ENCODE assay signal across 10 mouse cellular contexts in the genomic region with DNA sequence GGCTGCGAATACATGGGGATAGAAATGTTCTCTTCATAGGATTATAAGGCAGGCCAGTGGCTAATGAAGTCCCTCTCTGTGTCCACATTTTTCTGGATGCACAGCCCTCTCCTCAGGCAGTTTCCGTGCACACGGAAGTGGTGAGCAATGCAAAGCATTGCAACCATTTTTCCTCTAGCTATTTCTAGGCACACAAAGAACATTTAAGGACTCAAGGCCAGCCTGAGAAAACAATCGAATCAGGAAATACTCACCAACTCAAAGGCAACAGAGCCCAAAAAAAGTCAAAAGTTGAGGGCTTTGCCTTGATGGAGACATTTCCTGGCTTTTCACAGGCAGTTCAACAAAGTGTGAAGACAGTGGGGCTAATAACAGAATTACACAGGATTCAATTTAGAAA. TPM values are rescaled to one million over a fixed set of nuclear protein-coding genes. Genes with fewer than 3 reads are reported as not detected.
DNase-seq lines count a peak whose midpoint lies in the region; ATAC-seq and TF ChIP-seq lines count a peak whose summit lies in the region.
"Had no signal": no experiment of that assay in that cellular context is flagged by ENCODE, and none has a peak within 500 bp of the region (broad histone marks: within the 10 kb centered on the region; RNA-seq: fewer than 3 reads in every experiment).

No protein-coding gene starts in this region.

- no peaks in the 10 kb centered on the region for H3K9me3 ChIP-seq in ES-E14 (ENCODE audit: control insufficient read depth, insufficient read depth, low read depth, low read length)
- H3K9me3 ChIP-seq in embryonic facial prominence, embryonic 14.5 days (ENCODE audit: control insufficient read depth, low read length) = no peaks in the 10 kb centered on the region
- no peaks in the 10 kb centered on the region for H3K9me3 ChIP-seq in liver, embryonic 12.5 days (replicated peaks)

- 23% methylated on average over 4 of the region's 4 CpGs for WGBS in kidney, adult 2 months
- WGBS in embryonic facial prominence, embryonic 14.5 days = 57% methylated on average over 4 of the region's 4 CpGs
- 79% methylated on average over 4 of the region's 4 CpGs for WGBS in liver, embryonic 12.5 days (ENCODE audit: insufficient replicate concordance)

- no peak for TF ChIP-seq CTCF in kidney, adult 2 months (conservative IDR thresholded peaks at IDR 0.05; ENCODE audit: insufficient read depth, insufficient read length, low read depth, low read length)

- H3K36me3 ChIP-seq in kidney, adult 2 months (ENCODE audit: control insufficient read depth, insufficient read depth, low read length) = 0 out of 2 replicates have a peak, but pooled peaks cover 2% of the 10 kb centered on the region
- H3K36me3 ChIP-seq in ES-E14 (ENCODE audit: control insufficient read depth, insufficient read depth, low read length, poor library complexity, severe bottlenecking) = peaks cover 16% of the 10 kb centered on the region
- peaks cover 11% of the 10 kb centered on the region; the same call in 1 of the 2 replicates for H3K36me3 ChIP-seq in embryonic facial prominence, embryonic 14.5 days (ENCODE audit: control insufficient read depth, insufficient read depth, low read length)
- H3K36me3 ChIP-seq in liver, embryonic 12.5 days = peaks cover 46% of the 10 kb centered on the region

- H3K27ac ChIP-seq in kidney, adult 2 months (ENCODE audit: insufficient read depth, low read depth, low read length) = peak overlapping the region; percentile 71
- peak overlapping the region; percentile 42; the same call in 1 of the 2 replicates for H3K27ac ChIP-seq in ES-E14 (ENCODE audit: insufficient read depth, low read depth, low read length, poor library complexity, severe bottlenecking)
- peak overlapping the region; percentile 70; the same call in 1 of the 2 replicates for H3K27ac ChIP-seq in embryonic facial prominence, embryonic 14.5 days (replicated peaks; ENCODE audit: low read depth, low read length)
- peak overlapping the region; percentile 55; the same call in 1 of the 2 replicates for H3K27ac ChIP-seq in liver, embryonic 12.5 days

- ATAC-seq in embryonic facial prominence, embryonic 14.5 days (ENCODE audit: low read depth) = no peak
- ATAC-seq in liver, embryonic 12.5 days = no peak

- no peak for TF ChIP-seq POLR2A in kidney, adult 2 months (IDR thresholded peaks at IDR 0.05; ENCODE audit: low read depth, low read length)

- no peak overlapping the region for H3K4me2 ChIP-seq in embryonic facial prominence, embryonic 14.5 days (ENCODE audit: low read depth, low read length)
- no peak overlapping the region for H3K4me2 ChIP-seq in liver, embryonic 12.5 days

- peaks cover 82% of the 10 kb centered on the region for H3K4me1 ChIP-seq in kidney, adult 2 months (ENCODE audit: control insufficient read depth, insufficient read depth, low read length)
- H3K4me1 ChIP-seq in ES-E14 (ENCODE audit: control insufficient read depth in 2 of 2, insufficient read depth in 2 of 2, low read length in 2 of 2, poor library complexity in 1 of 2) = peaks cover 33 to 55% of the 10 kb centered on the region in 2 experiments
- H3K4me1 ChIP-seq in embryonic facial prominence, embryonic 14.5 days (ENCODE audit: control insufficient read depth, insufficient read depth, low read length) = peaks cover 51% of the 10 kb centered on the region
- peaks cover 97% of the 10 kb centered on the region for H3K4me1 ChIP-seq in liver, embryonic 12.5 days

- H3K27me3 ChIP-seq in kidney, adult 2 months (replicated peaks; ENCODE audit: control insufficient read depth, insufficient read depth, low read length) = no peaks in the 10 kb centered on the region
- H3K27me3 ChIP-seq in embryonic facial prominence, embryonic 14.5 days (replicated peaks; ENCODE audit: control insufficient read depth, insufficient read depth, low read length) = no peaks in the 10 kb centered on the region
- H3K27me3 ChIP-seq in liver, embryonic 12.5 days (replicated peaks) = no peaks in the 10 kb centered on the region

- DNase-seq in kidney, adult 2 months = peak; percentile 57
- no peak for DNase-seq in kidney, postnatal 36 days
- no peak for DNase-seq in ES-E14 (ENCODE audit: low read depth, low spot score)
- DNase-seq in embryonic facial prominence, embryonic 14.5 days (ENCODE audit: low spot score) = no peak
- DNase-seq in cerebellum, adult 11-12 months = no peak
- DNase-seq in layer of hippocampus, postnatal 36 days = no peak
- DNase-seq: lung, postnatal 4 days; thymus, adult 18-20 months had no signal

- H3K9ac ChIP-seq in ES-E14 (ENCODE audit: insufficient read depth, low read depth, low read length, poor library complexity, severe bottlenecking) = no peak overlapping the region
- H3K9ac ChIP-seq in embryonic facial prominence, embryonic 14.5 days (ENCODE audit: low read depth, low read length) = no peak overlapping the region
- no peak overlapping the region for H3K9ac ChIP-seq in liver, embryonic 12.5 days

- in situ Hi-C loops in ES-E14 (cut with MboI; ENCODE audit: low sequenced_read_pairs in 2 of 2, unreplicated experiment in 2 of 2) = no loop called here

- H3K4me3 ChIP-seq in kidney, adult 2 months (ENCODE audit: insufficient read depth, low read depth, low read length) = no peak overlapping the region
- no peak overlapping the region for H3K4me3 ChIP-seq in ES-E14 (ENCODE audit: insufficient read depth in 1 of 2, low read depth in 1 of 2, low read length in 2 of 2, poor library complexity in 1 of 2, severe bottlenecking in 1 of 2)
- H3K4me3 ChIP-seq in embryonic facial prominence, embryonic 14.5 days (ENCODE audit: low read depth, low read length) = no peak overlapping the region
- no peak overlapping the region for H3K4me3 ChIP-seq in liver, embryonic 12.5 days

TF ChIP-seq in ES-E14, 5 proteins besides CTCF, POLR2A, EP300 and RAD21:
- TF ChIP-seq ZNF384 (IDR thresholded peaks at IDR 0.05; ENCODE audit: low read depth, low read length) (no peak), HCFC1 (IDR thresholded peaks at IDR 0.05; ENCODE audit: borderline replicate concordance, insufficient read depth, low read length) (no peak), CHD2 (IDR thresholded peaks at IDR 0.05; ENCODE audit: low read depth, low read length) (no peak), ZC3H11A (IDR thresholded peaks at IDR 0.05; ENCODE audit: borderline replicate concordance, low read depth, low read length) (no peak), MAFK (IDR thresholded peaks at IDR 0.05; ENCODE audit: insufficient read depth, low read depth, low read length) (no peak)

RNA-seq across cellular contexts. Expression of a gene that starts 21.0 kb away (rescaled TPM):
- polyA plus RNA-seq in kidney, adult 2 months (2012; rRNA removed) = 340 and 367 TPM in 2 replicates
- total RNA-seq in ES-E14 (2012; rRNA removed) = 566 and 627 TPM in 2 replicates
- polyA plus RNA-seq in embryonic facial prominence, embryonic 14.5 days (2014; fragmentation: Nextera tagmentation; extraction: Ambion mirVana) = 256 and 280 TPM in 2 replicates
- 165 and 166 TPM in 2 replicates for polyA plus RNA-seq in liver, embryonic 12.5 days (2016; fragmentation: Nextera tagmentation; extraction: Ambion mirVana)
- total RNA-seq in layer of hippocampus, postnatal 36 days (2021) = 100 to 1,000 TPM; 121 to 130 TPM

RNA-seq across cellular contexts. Expression of a gene that starts 40.5 kb away (rescaled TPM):
- 321 and 343 TPM in 2 replicates for polyA plus RNA-seq in kidney, adult 2 months (2012; rRNA removed)
- total RNA-seq in ES-E14 (2012; rRNA removed) = 474 and 500 TPM in 2 replicates
- 403 and 404 TPM in 2 replicates for polyA plus RNA-seq in embryonic facial prominence, embryonic 14.5 days (2014; fragmentation: Nextera tagmentation; extraction: Ambion mirVana)
- 325 and 336 TPM in 2 replicates for polyA plus RNA-seq in liver, embryonic 12.5 days (2016; fragmentation: Nextera tagmentation; extraction: Ambion mirVana)
- 100 to 1,000 TPM; 190 to 196 TPM for total RNA-seq in layer of hippocampus, postnatal 36 days (2021)

RNA-seq across cellular contexts. Expression of a gene that starts 40.7 kb away (rescaled TPM):
- polyA plus RNA-seq in kidney, adult 2 months (2012; rRNA removed) = 2.3 and 6.2 TPM in 2 replicates
- total RNA-seq in ES-E14 (2012; rRNA removed) = 14.8 and 15.6 TPM in 2 replicates
- polyA plus RNA-seq in embryonic facial prominence, embryonic 14.5 days (2014; fragmentation: Nextera tagmentation; extraction: Ambion mirVana) = 7.2 and 8.7 TPM in 2 replicates
- polyA plus RNA-seq in liver, embryonic 12.5 days (2016; fragmentation: Nextera tagmentation; extraction: Ambion mirVana) = 33.3 and 35.0 TPM in 2 replicates
- total RNA-seq in layer of hippocampus, postnatal 36 days (2021) = 1 to 10 TPM; 1.7 to 1.9 TPM

RNA-seq across cellular contexts. Expression of a gene that starts 59.9 kb away (rescaled TPM):
- 0.11 and 0.24 TPM in 2 replicates for polyA plus RNA-seq in kidney, adult 2 months (2012; rRNA removed)
- total RNA-seq in ES-E14 (2012; rRNA removed) = 2.0 and 2.1 TPM in 2 replicates
- polyA plus RNA-seq in embryonic facial prominence, embryonic 14.5 days (2014; fragmentation: Nextera tagmentation; extraction: Ambion mirVana) = 0.58 and 0.72 TPM in 2 replicates
- 0.12 and 0.13 TPM in 2 replicates for polyA plus RNA-seq in liver, embryonic 12.5 days (2016; fragmentation: Nextera tagmentation; extraction: Ambion mirVana)
- under 1 TPM; 0.22 to 0.35 TPM for total RNA-seq in layer of hippocampus, postnatal 36 days (2021)
- total RNA-seq: neutrophil, adult 5-6 weeks had no signal
